ENCODE assay signal across 8 mouse cellular contexts in the genomic region with DNA sequence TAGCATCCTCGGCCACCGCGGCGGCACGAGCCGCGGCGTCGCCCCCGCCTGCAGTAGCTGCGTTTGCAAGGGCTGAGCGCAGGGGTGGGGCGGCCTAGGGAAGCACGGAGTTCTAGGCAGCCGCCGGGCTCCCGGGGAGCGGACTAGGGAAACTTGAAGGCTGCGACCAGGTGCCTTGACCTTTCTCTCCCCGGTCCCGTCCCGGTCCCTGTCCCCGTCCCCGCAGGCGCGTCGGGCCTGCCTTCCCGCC. TPM values are rescaled to one million over a fixed set of nuclear protein-coding genes. Genes with fewer than 3 reads are reported as not detected.
A peak's percentile ranks its signal among the peaks of the same experiment; 100 is the strongest.
DNase-seq lines count a peak whose midpoint lies in the region; ATAC-seq and TF ChIP-seq lines count a peak whose summit lies in the region.

No protein-coding gene starts in this region.

- TF ChIP-seq CTCF in heart, postnatal 0 days (IDR thresholded peaks at IDR 0.05; ENCODE audit: low read depth) = no peak

- no peaks in the 10 kb centered on the region for H3K36me3 ChIP-seq in heart, postnatal 0 days (replicated peaks; ENCODE audit: control insufficient read depth, insufficient read depth, low read length)
- no peaks in the 10 kb centered on the region; the same call in 1 of the 2 replicates for H3K36me3 ChIP-seq in ES-E14 (ENCODE audit: control insufficient read depth, insufficient read depth, low read length, poor library complexity, severe bottlenecking)
- H3K36me3 ChIP-seq in hindbrain, embryonic 10.5 days = no peaks in the 10 kb centered on the region
- H3K36me3 ChIP-seq in midbrain, embryonic 11.5 days (ENCODE audit: control insufficient read depth, insufficient read depth, low read length) = no peaks in the 10 kb centered on the region

- 1% methylated on average over 27 of the region's 28 CpGs for WGBS in heart, postnatal 0 days
- under 1% methylated on average over 28 of the region's 28 CpGs for WGBS in hindbrain, embryonic 10.5 days
- 1% methylated on average over 21 of the region's 28 CpGs for WGBS in midbrain, embryonic 11.5 days

- H3K27ac ChIP-seq in heart, postnatal 0 days (ENCODE audit: low read depth) = peak overlapping the region; percentile 76
- peak overlapping the region; percentile 55 for H3K27ac ChIP-seq in ES-E14 (ENCODE audit: insufficient read depth, low read depth, low read length, poor library complexity, severe bottlenecking)
- peak overlapping the region; percentile 95 for H3K27ac ChIP-seq in hindbrain, embryonic 10.5 days
- H3K27ac ChIP-seq in midbrain, embryonic 11.5 days (ENCODE audit: low read depth, low read length) = peak overlapping the region; percentile 69

- 0 out of 2 replicates have a peak, but pooled peaks cover 5% of the 10 kb centered on the region for H3K4me1 ChIP-seq in heart, postnatal 0 days (ENCODE audit: control insufficient read depth, insufficient read depth)
- 0 out of 4 replicates have a peak, but pooled peaks cover 2% of the 10 kb centered on the region in 2 experiments for H3K4me1 ChIP-seq in ES-E14 (ENCODE audit: control insufficient read depth in 2 of 2, insufficient read depth in 2 of 2, low read length in 2 of 2, poor library complexity in 1 of 2)
- peaks cover 15% of the 10 kb centered on the region for H3K4me1 ChIP-seq in hindbrain, embryonic 10.5 days (replicated peaks)
- no peaks in the 10 kb centered on the region; the same call in 1 of the 2 replicates for H3K4me1 ChIP-seq in midbrain, embryonic 11.5 days (ENCODE audit: control insufficient read depth, insufficient read depth, low read length)

- intact Hi-C loops in heart, postnatal 10 days (cut with DNase I) = no loop called here

- H3K4me2 ChIP-seq in heart, postnatal 0 days (ENCODE audit: low read depth, low read length) = peak overlapping the region; percentile 92
- peak overlapping the region; percentile 85 for H3K4me2 ChIP-seq in midbrain, embryonic 11.5 days

- peak; percentile 10 for DNase-seq in heart, postnatal 0 days (ENCODE audit: low spot score)
- DNase-seq in heart, postnatal 10 days = no peak
- DNase-seq in ES-E14 (ENCODE audit: low read depth, low spot score) = no peak
- DNase-seq in hindbrain, embryonic 10.5 days (ENCODE audit: low spot score) = no peak
- peak; percentile 97 for DNase-seq in midbrain, embryonic 11.5 days (ENCODE audit: low spot score, missing footprints)
- no peak for DNase-seq in right cerebral cortex, adult 18-20 months
- DNase-seq in spleen, postnatal 10 days (ENCODE audit: low spot score in 2 of 2) = no peak
- DNase-seq in layer of hippocampus, adult 11-12 months (ENCODE audit: low spot score) = no peak

- H3K9me3 ChIP-seq in heart, postnatal 0 days (replicated peaks; ENCODE audit: control insufficient read depth, low read length) = no peaks in the 10 kb centered on the region
- no peaks in the 10 kb centered on the region for H3K9me3 ChIP-seq in ES-E14 (ENCODE audit: control insufficient read depth, insufficient read depth, low read depth, low read length)
- H3K9me3 ChIP-seq in hindbrain, embryonic 10.5 days = no peaks in the 10 kb centered on the region
- no peaks in the 10 kb centered on the region for H3K9me3 ChIP-seq in midbrain, embryonic 11.5 days (ENCODE audit: control insufficient read depth, low read length)

- no peak for TF ChIP-seq EP300 in heart, postnatal 0 days (IDR thresholded peaks at IDR 0.05; ENCODE audit: low read depth)

- no peak; the same call in 1 of the 2 replicates for ATAC-seq in heart, postnatal 0 days (ENCODE audit: insufficient read depth, low read depth)
- no peak; the same call in 1 of the 2 replicates for ATAC-seq in midbrain, embryonic 11.5 days (ENCODE audit: low FRiP score)

- in situ Hi-C loops in ES-E14 (cut with MboI; ENCODE audit: low sequenced_read_pairs in 2 of 2, unreplicated experiment in 2 of 2) = no loop called here

- peak overlapping the region; percentile 75 for H3K9ac ChIP-seq in heart, postnatal 0 days (replicated peaks; ENCODE audit: low read depth, low read length)
- H3K9ac ChIP-seq in ES-E14 (ENCODE audit: insufficient read depth, low read depth, low read length, poor library complexity, severe bottlenecking) = peak overlapping the region; percentile 93
- peak overlapping the region; percentile 88 for H3K9ac ChIP-seq in midbrain, embryonic 11.5 days (ENCODE audit: low read length)

- 0 out of 2 replicates have a peak, but pooled peaks cover 5% of the 10 kb centered on the region for H3K27me3 ChIP-seq in heart, postnatal 0 days (ENCODE audit: control insufficient read depth, insufficient read depth, low read length)
- H3K27me3 ChIP-seq in hindbrain, embryonic 10.5 days (ENCODE audit: insufficient read depth, poor library complexity, severe bottlenecking) = peaks cover 17% of the 10 kb centered on the region
- peaks cover 3% of the 10 kb centered on the region; the same call in 1 of the 2 replicates for H3K27me3 ChIP-seq in midbrain, embryonic 11.5 days (ENCODE audit: control insufficient read depth, insufficient read depth, low read length)

- peak overlapping the region; percentile 79 for H3K4me3 ChIP-seq in heart, postnatal 0 days (ENCODE audit: low read depth, low read length)
- H3K4me3 ChIP-seq in ES-E14 (ENCODE audit: insufficient read depth in 1 of 2, low read depth in 1 of 2, low read length in 2 of 2, poor library complexity in 1 of 2, severe bottlenecking in 1 of 2) = peak overlapping the region; percentile 87
- peak overlapping the region; percentile 91 for H3K4me3 ChIP-seq in hindbrain, embryonic 10.5 days
- peak overlapping the region; percentile 88 for H3K4me3 ChIP-seq in midbrain, embryonic 11.5 days (ENCODE audit: low read depth, low read length)

TF ChIP-seq in ES-E14, 5 proteins besides CTCF, POLR2A, EP300 and RAD21:
- TF ChIP-seq HCFC1 (IDR thresholded peaks at IDR 0.05; ENCODE audit: borderline replicate concordance, insufficient read depth, low read length) (no peak), MAFK (IDR thresholded peaks at IDR 0.05; ENCODE audit: insufficient read depth, low read depth, low read length) (no peak), ZC3H11A (IDR thresholded peaks at IDR 0.05; ENCODE audit: borderline replicate concordance, low read depth, low read length) (no peak), CHD2 (IDR thresholded peaks at IDR 0.05; ENCODE audit: low read depth, low read length) (no peak), ZNF384 (IDR thresholded peaks at IDR 0.05; ENCODE audit: low read depth, low read length) (no peak)

RNA-seq across cellular contexts. Expression of a gene that starts 0.2 kb away (rescaled TPM):
- 19.5 and 22.0 TPM in 2 replicates for total RNA-seq in heart, postnatal 0 days (2014; rRNA removed; ENCODE audit: low replicate concordance)
- 1.1 and 1.6 TPM in 2 replicates for polyA plus RNA-seq in heart, postnatal 0 days (2015; fragmentation: Nextera tagmentation; extraction: Ambion mirVana)
- 10 to 100 TPM; 19.4 to 19.8 TPM for total RNA-seq in heart, postnatal 10 days (2021)
- 14.7 and 15.9 TPM in 2 replicates for total RNA-seq in ES-E14 (2012; rRNA removed)
- polyA plus RNA-seq in hindbrain, embryonic 10.5 days (2016; fragmentation: Nextera tagmentation; extraction: Ambion mirVana) = 4.0 and 4.5 TPM in 2 replicates
- polyA plus RNA-seq in midbrain, embryonic 11.5 days (2014; fragmentation: Nextera tagmentation; extraction: Ambion mirVana) = 7.9 TPM in 2 replicates

Comparison
In these comparisons a context has a peak if more than half of its experiments do, and no peak if none do; other contexts are left out.
1. DNase-seq: peak in heart, postnatal 0 days (single experiment) and midbrain, embryonic 11.5 days (single experiment); none in heart, postnatal 10 days (0 of 2), ES-E14 (single experiment), hindbrain, embryonic 10.5 days (single experiment), right cerebral cortex, adult 18-20 months (single experiment), spleen, postnatal 10 days (0 of 2) and layer of hippocampus, adult 11-12 months (single experiment).
2. Peak in every context shown above with its lines, with median percentiles within 50 percentile points of each other: H3K27ac ChIP-seq, H3K4me3 ChIP-seq and H3K9ac ChIP-seq.